Mouse (Mus musculus): ENCODE data around the gene Dusp27.

GRCm38 (mm10) chr1:166152034-166152433 lies 24.3 kb upstream of the Dusp27 start:
- TF ChIP-seq POLR2A (IDR thresholded peaks at IDR 0.05; ENCODE audit: low read depth, low read length) (no peak), CTCF (IDR thresholded peaks at IDR 0.05; ENCODE audit: borderline replicate concordance, insufficient read depth, low read length) (no peak)

Data from embryonic fibroblast, embryonic 13.5 days (primary cell).